Mouse (Mus musculus) hindlimb bud, embryonic 11.5 days (tissue): ENCODE measurements around the gene Lgals3.

ENCODE experiments used
- DNase-seq: peaks from one replicate; pipeline ENCODE4 v3.0.0-alpha.2; 2012; ENCODE audit warnings: low read depth, low spot score; ENCODE audit errors: extremely low spot score

Lgals3 gene

DNA sequence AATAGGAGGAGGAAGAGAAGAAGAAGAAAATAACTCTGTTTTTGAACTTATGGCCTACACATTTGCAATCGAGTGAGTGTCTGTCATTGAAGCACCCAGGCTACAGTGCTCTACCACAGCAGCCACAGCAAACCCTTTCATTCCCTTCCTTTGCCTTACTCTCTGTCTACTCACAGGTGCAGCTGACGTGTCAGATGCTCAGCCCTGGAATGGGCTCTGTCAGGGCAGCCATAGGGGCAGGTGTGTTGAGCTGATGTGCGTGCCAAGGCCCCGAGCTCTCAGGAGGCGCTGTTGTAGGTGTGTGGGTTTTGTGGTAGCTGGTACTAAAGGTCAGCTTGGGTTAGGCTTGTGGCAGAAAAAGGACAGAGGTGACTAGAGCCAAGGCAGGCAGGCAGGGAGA, 2.2 kb downstream of the Lgals3 start:
- no peak for DNase-seq

DNA sequence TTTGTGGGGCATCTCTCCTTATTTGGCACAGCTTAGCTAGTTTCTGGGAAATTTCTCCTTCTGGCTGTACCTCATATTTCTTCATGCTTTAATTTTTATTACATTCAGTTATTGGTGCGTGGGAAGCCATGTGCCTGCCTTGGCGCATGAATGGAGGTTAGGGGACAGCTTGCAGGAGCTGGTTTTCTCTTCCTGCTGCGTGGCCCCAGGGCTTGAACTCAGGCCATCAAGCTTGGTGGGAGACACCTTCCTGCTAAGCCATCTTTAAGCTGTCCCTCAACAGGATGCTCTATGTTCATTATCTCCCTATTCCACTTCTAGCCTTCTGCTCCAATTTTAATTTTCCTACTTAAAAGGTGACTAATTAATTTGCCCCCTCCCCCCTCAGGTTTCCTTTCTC, 3.2 kb downstream of the Lgals3 start:
- no peak for DNase-seq

GRCm38 (mm10) chr14:47371689-47372088, 4.1 kb downstream of the Lgals3 start:
- DNase-seq: no peak

GRCm38 (mm10) chr14:47373728-47374678, 6.5 kb downstream of the Lgals3 start:
- no peak for DNase-seq

GRCm38 (mm10) chr14:47376526-47376925, 9.0 kb downstream of the Lgals3 start:
- DNase-seq: no peak

DNA sequence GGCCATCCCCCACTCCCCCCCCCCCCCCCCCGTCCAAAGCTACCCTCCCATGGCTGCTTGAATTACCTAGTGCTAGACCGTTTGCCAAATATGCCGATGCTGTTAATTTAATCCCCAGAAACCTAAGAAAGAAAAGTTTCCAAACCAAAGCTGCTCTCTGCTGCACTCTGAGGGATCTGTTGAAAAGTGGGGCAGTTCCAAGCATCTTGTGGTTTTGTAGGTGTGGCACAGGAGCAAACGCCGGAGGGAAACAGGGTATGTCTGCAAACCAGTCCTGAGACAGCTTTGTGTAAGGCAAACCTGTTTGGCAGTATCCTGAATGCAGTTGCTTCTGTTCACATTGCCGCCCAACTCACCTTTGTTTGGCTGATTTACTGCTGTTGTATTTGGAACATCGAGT, 10.8 kb downstream of the Lgals3 start:
- DNase-seq: no peak

- DNase-seq: no peak
Observed at GRCm38 (mm10) chr14:47383911-47384310, 16.4 kb downstream of the Lgals3 start.

GRCm38 (mm10) chr14:47384653-47385052, 17.1 kb downstream of the Lgals3 start:
- DNase-seq: no peak

GRCm38 (mm10) chr14:47386125-47386524, 18.6 kb downstream of the Lgals3 start:
- no peak for DNase-seq

GRCm38 (mm10) chr14:47393354-47394094, 26.0 kb downstream of the Lgals3 start:
- no peak for DNase-seq

GRCm38 (mm10) chr14:47395007-47395406, 27.5 kb downstream of the Lgals3 start:
- no peak for DNase-seq

- DNase-seq: no peak
Observed at GRCm38 (mm10) chr14:47395462-47396026, 28.0 kb downstream of the Lgals3 start.

DNA sequence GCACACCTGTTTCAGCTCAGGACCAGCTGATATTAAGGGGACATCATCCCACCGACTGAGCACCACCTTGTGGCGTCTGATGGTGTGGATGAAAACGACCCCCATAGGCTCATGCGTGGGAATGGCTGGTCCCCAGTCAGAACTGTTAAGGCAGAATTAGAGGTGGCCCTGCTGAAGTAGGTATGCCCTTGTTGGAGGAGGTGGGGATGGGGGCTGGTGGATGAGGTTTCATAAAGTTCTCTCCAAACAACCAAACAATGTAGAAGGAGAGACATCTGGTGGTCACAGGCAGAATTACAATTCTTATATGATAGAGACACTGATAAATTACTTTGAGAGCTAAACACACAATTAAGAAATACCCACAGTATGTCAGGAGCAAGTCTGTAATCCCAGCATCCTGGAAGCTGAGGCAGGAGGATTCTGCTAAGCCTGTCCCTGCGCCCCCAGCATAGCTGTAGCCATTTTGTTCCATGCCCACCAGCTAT, 28.7 kb downstream of the Lgals3 start:
- DNase-seq: peak; percentile 37

DNA sequence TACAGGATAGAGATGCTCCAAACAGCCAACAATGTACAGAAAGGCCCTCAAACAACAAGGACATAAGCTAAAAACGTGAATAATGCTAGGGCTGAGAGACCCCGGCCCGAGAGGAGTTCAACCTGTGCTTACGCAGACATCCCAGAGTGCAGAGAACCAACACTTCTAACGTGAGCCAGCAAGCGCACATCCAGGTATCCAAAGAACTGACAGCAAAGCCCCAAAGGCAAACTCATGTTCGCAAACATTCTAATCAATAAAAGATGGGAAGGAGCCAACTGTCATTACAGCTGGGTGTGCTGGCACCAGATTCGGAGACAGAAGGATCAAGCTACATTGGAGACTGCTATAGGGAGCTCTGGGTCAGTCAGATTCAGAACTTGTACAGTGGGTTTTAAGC, 35.2 kb downstream of the Lgals3 start:
- DNase-seq: no peak

DNA sequence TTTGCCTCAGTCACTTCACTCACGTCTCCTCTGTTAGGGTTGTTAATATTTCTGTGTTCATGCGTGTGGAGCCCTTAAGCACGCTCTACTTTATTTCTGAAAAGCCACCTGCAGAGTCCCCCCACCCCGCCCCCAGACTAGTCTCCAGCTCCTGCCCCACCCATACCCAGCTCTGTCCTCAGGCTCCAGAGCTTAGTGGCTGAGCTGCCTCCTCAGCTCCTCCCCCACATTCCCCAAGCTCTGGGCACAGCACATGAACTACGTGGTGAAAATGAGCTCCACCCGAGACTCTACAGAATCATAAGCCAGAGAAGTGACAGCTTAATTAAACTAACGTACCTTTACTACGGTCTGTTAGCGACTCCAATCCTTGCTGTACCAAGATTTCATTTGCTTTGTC, 38.4 kb downstream of the Lgals3 start:
- DNase-seq: no peak

- DNase-seq: no peak
Observed at GRCm38 (mm10) chr14:47417346-47417745, 49.8 kb downstream of the Lgals3 start.

DNA sequence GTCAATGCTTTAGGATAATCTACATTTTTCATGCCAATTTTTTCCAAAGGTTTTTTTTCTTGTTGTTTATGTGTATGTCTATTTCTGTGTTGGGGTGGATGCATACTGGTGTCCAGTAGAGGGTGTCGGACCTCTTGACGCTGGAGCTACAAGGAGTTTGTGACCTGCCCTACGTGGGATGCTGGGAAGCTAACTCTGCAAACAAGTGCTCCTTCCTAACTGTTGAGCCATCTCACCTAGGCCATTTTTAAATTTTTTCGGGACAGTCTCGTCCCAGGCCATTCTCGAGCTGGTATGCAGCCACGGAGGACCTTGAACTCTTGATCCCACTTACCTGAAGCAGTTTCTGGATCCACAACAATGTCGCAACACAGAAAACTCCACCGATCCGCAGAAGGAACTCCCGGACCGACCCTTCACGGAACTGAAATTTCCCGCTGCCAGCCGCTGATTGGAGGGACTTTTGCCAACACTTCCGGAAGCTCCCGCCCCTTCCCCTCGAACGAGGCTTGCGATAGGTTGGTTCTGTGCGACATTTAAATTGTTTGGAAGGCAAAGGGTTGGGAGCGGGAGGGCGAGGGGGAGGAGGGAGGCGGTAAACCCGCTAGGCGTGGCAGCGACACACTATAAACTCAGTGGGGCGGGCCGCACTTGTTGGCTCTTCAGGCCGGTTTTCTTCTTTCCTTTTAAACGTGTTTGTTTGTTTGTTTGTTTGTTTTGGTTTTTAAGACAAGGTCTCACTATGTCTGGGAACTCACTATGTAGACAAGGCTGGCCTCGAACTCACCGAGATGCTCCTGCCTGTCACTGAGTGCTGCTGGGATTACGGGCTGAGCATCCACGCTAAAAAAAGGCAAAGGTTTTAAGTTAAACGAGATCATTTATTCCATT, 50.5 kb downstream of the Lgals3 start, which contains the start of gene Dlgap5:
TSS of gene Dlgap5 (minus strand) at position 633 of the 891 bp plus-strand sequence.
- peak; percentile 86 for DNase-seq

DNA sequence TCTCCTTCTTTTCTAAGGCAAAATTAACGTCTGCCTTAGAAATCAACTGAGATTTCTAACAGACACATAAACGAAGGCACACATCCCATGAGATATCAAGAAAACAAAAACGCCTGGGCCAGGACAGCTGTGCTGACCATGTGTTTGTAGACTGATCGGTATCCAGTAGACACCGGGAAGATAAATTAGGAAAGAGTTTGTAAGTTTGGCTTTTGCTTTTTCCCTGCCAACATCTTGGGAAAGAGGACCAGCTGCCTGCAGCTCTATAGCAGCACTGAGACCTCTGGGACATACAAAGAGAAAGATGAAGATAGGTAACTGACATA, 51.1 kb downstream of the Lgals3 start:
- DNase-seq: no peak

DNA sequence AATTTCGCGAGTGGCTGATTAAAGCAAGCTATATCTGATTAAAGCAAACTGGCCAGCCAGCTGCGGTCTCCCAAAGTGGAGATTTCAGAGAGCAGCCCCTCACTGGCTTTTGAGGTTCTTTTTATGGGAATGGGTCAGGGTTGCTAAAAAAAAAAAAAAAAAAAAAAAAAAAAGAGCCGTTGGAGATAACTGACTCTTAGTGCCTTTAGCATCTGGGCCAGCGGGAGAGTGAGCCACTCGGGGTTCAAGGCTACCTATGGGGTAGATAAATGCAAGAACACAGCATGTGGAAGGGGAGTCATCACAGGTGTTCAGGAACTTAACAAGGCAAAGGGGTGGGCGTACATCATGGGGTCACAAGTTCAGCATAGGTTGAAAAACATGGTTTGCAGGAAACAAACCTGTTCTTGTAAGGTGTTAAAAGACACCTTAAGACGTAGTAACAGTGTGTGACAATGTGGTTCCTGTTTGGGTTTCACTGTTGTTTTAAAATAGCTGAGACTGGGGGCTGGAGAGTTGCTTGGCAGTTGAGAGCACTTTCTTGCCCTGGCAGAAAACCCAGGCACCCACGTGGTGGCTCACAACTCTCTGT, 51.6 kb downstream of the Lgals3 start:
- DNase-seq: no peak

- DNase-seq: no peak
Observed at GRCm38 (mm10) chr14:47419723-47420276, 52.2 kb downstream of the Lgals3 start.
